Mouse (Mus musculus) cerebellum, postnatal 25 days (tissue): Measurements from ENCODE around the gene Filip1.
"Not testable (repeated sequence)": the region's sequence is repeated elsewhere in the genome, so short reads cannot be mapped to it uniquely, and the experiment has no call there.

ENCODE experiments used
- DNase-seq, 2 experiments: peaks; one replicate each; pipeline ENCODE4 v3.0.0; 2021; ENCODE audit warnings: mixed read lengths in 2 of 2

Filip1 gene

GRCm38 (mm10) chr9:80012751-80013150 lies at the start of gene Filip1:
Filip1 (minus strand) TSS chr9:80012851.
- no peak for DNase-seq

- no peak for DNase-seq
These were observed 45.0 kb upstream of the Filip1 start for GRCm38 (mm10) chr9:80057690-80058089.

- DNase-seq = no peak
These were observed 40.3 kb upstream of the Filip1 start for GRCm38 (mm10) chr9:80052951-80053350.

GRCm38 (mm10) chr9:80049271-80049670 lies 36.6 kb upstream of the Filip1 start:
- DNase-seq = not testable (repeated sequence)

GRCm38 (mm10) chr9:80044301-80044700 lies 31.6 kb upstream of the Filip1 start:
- DNase-seq = not testable (repeated sequence)

GRCm38 (mm10) chr9:80039296-80039815 lies 26.7 kb upstream of the Filip1 start:
- no peak for DNase-seq

- DNase-seq = no peak
These were observed 25.3 kb upstream of the Filip1 start for GRCm38 (mm10) chr9:80037997-80038383.

- no peak for DNase-seq
These were observed 24.8 kb upstream of the Filip1 start for GRCm38 (mm10) chr9:80037262-80037996.

GRCm38 (mm10) chr9:80026581-80027021 lies 13.9 kb upstream of the Filip1 start:
- no peak for DNase-seq

- DNase-seq = peak; percentile 13 to 64
These were observed 13.4 kb upstream of the Filip1 start for GRCm38 (mm10) chr9:80026017-80026416.

- not testable (repeated sequence) for DNase-seq
These were observed 12.7 kb upstream of the Filip1 start for GRCm38 (mm10) chr9:80025347-80025746.

- DNase-seq = no peak
These were observed 10.2 kb upstream of the Filip1 start for GRCm38 (mm10) chr9:80022821-80023220.

GRCm38 (mm10) chr9:80021648-80022047 lies 9.0 kb upstream of the Filip1 start:
- no peak for DNase-seq

- no peak for DNase-seq
These were observed 7.8 kb upstream of the Filip1 start for GRCm38 (mm10) chr9:80020429-80020828.

- DNase-seq = no peak
These were observed 635 bp downstream of the Filip1 start for GRCm38 (mm10) chr9:80012016-80012415.

- DNase-seq = peak; percentile 80 to 86
These were observed 10.1 kb downstream of the Filip1 start for GRCm38 (mm10) chr9:80002394-80003188.

GRCm38 (mm10) chr9:79997282-79997681 lies 15.4 kb downstream of the Filip1 start:
- DNase-seq = no peak

- no peak for DNase-seq
These were observed 18.4 kb downstream of the Filip1 start for GRCm38 (mm10) chr9:79994296-79994695.

GRCm38 (mm10) chr9:79993066-79993465 lies 19.6 kb downstream of the Filip1 start:
- DNase-seq = no peak

GRCm38 (mm10) chr9:79990456-79991017 lies 22.1 kb downstream of the Filip1 start:
- no peak for DNase-seq

- DNase-seq = no peak
These were observed 22.9 kb downstream of the Filip1 start for GRCm38 (mm10) chr9:79989703-79990102.

GRCm38 (mm10) chr9:79989061-79989460 lies 23.6 kb downstream of the Filip1 start:
- DNase-seq = no peak

- DNase-seq = no peak
These were observed 29.4 kb downstream of the Filip1 start for GRCm38 (mm10) chr9:79983244-79983643.
